Mouse (Mus musculus): ENCODE results near the gene Ano7. TPM values are rescaled to one million over a fixed set of nuclear protein-coding genes. Genes with fewer than 3 reads are reported as not detected.
A peak's percentile ranks its signal among the peaks of the same experiment; 100 is the strongest.
"Not testable (repeated sequence)": the region's sequence is repeated elsewhere in the genome, so short reads cannot be mapped to it uniquely, and the experiment has no call there.

The Ano7 gene
- polyA plus RNA-seq, 1 experiment from 2014 or later: 2.8 TPM

GRCm38 (mm10) chr1:93379117-93379516 is 5.4 kb downstream of the Ano7 start:
- WGBS: 82% methylated on average over 5 of the region's 5 CpGs

GRCm38 (mm10) chr1:93387198-93387597 is 13.5 kb downstream of the Ano7 start:
- Histone ChIP-seq H3K36me3 (no peaks in the 10 kb centered on the region), H3K4me1 (no peaks in the 10 kb centered on the region), H3K4me2 (no peak overlapping the region), H3K4me3 (no peak overlapping the region), H3K27ac (no peak overlapping the region), H3K27me3 (no peaks in the 10 kb centered on the region), H3K9me3 (no peaks in the 10 kb centered on the region), H3K9ac (no peak overlapping the region)
- no peak for ATAC-seq (ENCODE audit: insufficient number of reproducible peaks, low FRiP score, low TSS enrichment, low read depth)
- 55% methylated on average over 2 of the region's 2 CpGs for WGBS

More at GRCm38 (mm10) chr1:93379117-93379516, 5.4 kb downstream of the Ano7 start:
- no peak overlapping the region for H3K4me2 ChIP-seq
- no peak overlapping the region for H3K27ac ChIP-seq
- ATAC-seq (ENCODE audit: insufficient number of reproducible peaks, low FRiP score, low TSS enrichment, low read depth): no peak
- H3K9me3 ChIP-seq: no peaks in the 10 kb centered on the region
- H3K36me3 ChIP-seq: no peaks in the 10 kb centered on the region
- H3K27me3 ChIP-seq: no peaks in the 10 kb centered on the region
- H3K4me3 ChIP-seq: no peak overlapping the region
- no peak overlapping the region for H3K9ac ChIP-seq
- no peaks in the 10 kb centered on the region for H3K4me1 ChIP-seq

GRCm38 (mm10) chr1:93388906-93389305 is 15.2 kb downstream of the Ano7 start:
- no peak overlapping the region for H3K27ac ChIP-seq
- no peak overlapping the region for H3K4me3 ChIP-seq
- no peaks in the 10 kb centered on the region for H3K36me3 ChIP-seq
- no peak for ATAC-seq (ENCODE audit: insufficient number of reproducible peaks, low FRiP score, low TSS enrichment, low read depth)
- H3K4me2 ChIP-seq: no peak overlapping the region
- no peak overlapping the region for H3K9ac ChIP-seq
- WGBS: 47% methylated on average over 2 of the region's 2 CpGs
- no peaks in the 10 kb centered on the region for H3K9me3 ChIP-seq
- H3K4me1 ChIP-seq: no peaks in the 10 kb centered on the region
- H3K27me3 ChIP-seq: no peaks in the 10 kb centered on the region

GRCm38 (mm10) chr1:93401191-93402052 is 27.7 kb downstream of the Ano7 start:
- no peaks in the 10 kb centered on the region for H3K27me3 ChIP-seq
- H3K4me3 ChIP-seq: peak overlapping the region; percentile 30
- no peak overlapping the region for H3K27ac ChIP-seq
- ATAC-seq (ENCODE audit: insufficient number of reproducible peaks, low FRiP score, low TSS enrichment, low read depth): no peak
- H3K9me3 ChIP-seq: no peaks in the 10 kb centered on the region
- peak overlapping the region; percentile 44 for H3K4me2 ChIP-seq
- H3K4me1 ChIP-seq: peaks cover 9% of the 10 kb centered on the region
- WGBS: 19% methylated on average over 38 of the region's 38 CpGs
- peaks cover 12% of the 10 kb centered on the region for H3K36me3 ChIP-seq
- no peak overlapping the region for H3K9ac ChIP-seq

GRCm38 (mm10) chr1:93403403-93403802 is 29.7 kb downstream of the Ano7 start:
- Histone ChIP-seq H3K27ac (no peak overlapping the region), H3K27me3 (no peaks in the 10 kb centered on the region), H3K36me3 (peaks cover 32% of the 10 kb centered on the region), H3K9ac (no peak overlapping the region), H3K4me1 (peaks cover 9% of the 10 kb centered on the region), H3K4me3 (no peak overlapping the region), H3K4me2 (no peak overlapping the region), H3K9me3 (no peaks in the 10 kb centered on the region)
- no peak for ATAC-seq (ENCODE audit: insufficient number of reproducible peaks, low FRiP score, low TSS enrichment, low read depth)
- 76% methylated on average over 4 of the region's 4 CpGs for WGBS

- 86% methylated on average over 6 of the region's 6 CpGs for WGBS
- no peak overlapping the region for H3K4me2 ChIP-seq
- no peak overlapping the region for H3K27ac ChIP-seq
- no peaks in the 10 kb centered on the region for H3K9me3 ChIP-seq
- H3K9ac ChIP-seq: no peak overlapping the region
- H3K4me3 ChIP-seq: no peak overlapping the region
- H3K27me3 ChIP-seq: no peaks in the 10 kb centered on the region
- no peaks in the 10 kb centered on the region for H3K4me1 ChIP-seq
- no peak for ATAC-seq (ENCODE audit: insufficient number of reproducible peaks, low FRiP score, low TSS enrichment, low read depth)
- peaks cover 85% of the 10 kb centered on the region for H3K36me3 ChIP-seq
Measured at GRCm38 (mm10) chr1:93432087-93432486, 58.4 kb downstream of the Ano7 start.

- H3K9me3 ChIP-seq: no peaks in the 10 kb centered on the region
- H3K36me3 ChIP-seq: peaks cover 64% of the 10 kb centered on the region
- WGBS: 90% methylated on average over 1 of the region's 1 CpGs
- no peak overlapping the region for H3K9ac ChIP-seq
- H3K27ac ChIP-seq: no peak overlapping the region
- no peak for ATAC-seq (ENCODE audit: insufficient number of reproducible peaks, low FRiP score, low TSS enrichment, low read depth)
- no peak overlapping the region for H3K4me3 ChIP-seq
- no peaks in the 10 kb centered on the region for H3K27me3 ChIP-seq
- peaks cover 20% of the 10 kb centered on the region for H3K4me1 ChIP-seq
- H3K4me2 ChIP-seq: no peak overlapping the region
Measured at GRCm38 (mm10) chr1:93439321-93439720, 65.6 kb downstream of the Ano7 start.

GRCm38 (mm10) chr1:93444405-93445110 is 70.8 kb downstream of the Ano7 start:
- H3K4me1 ChIP-seq: peaks cover 27% of the 10 kb centered on the region
- WGBS: 3% methylated on average over 18 of the region's 18 CpGs
- peak overlapping the region; percentile 93 for H3K4me3 ChIP-seq
- no peaks in the 10 kb centered on the region for H3K27me3 ChIP-seq
- peak overlapping the region; percentile 97 for H3K27ac ChIP-seq
- ATAC-seq (ENCODE audit: insufficient number of reproducible peaks, low FRiP score, low TSS enrichment, low read depth): peak; percentile 82
- H3K36me3 ChIP-seq: peaks cover 24% of the 10 kb centered on the region
- peak overlapping the region; percentile 57 for H3K4me2 ChIP-seq
- peak overlapping the region; percentile 90 for H3K9ac ChIP-seq
- no peaks in the 10 kb centered on the region for H3K9me3 ChIP-seq

GRCm38 (mm10) chr1:93445111-93445821 is 71.5 kb downstream of the Ano7 start:
- ATAC-seq (ENCODE audit: insufficient number of reproducible peaks, low FRiP score, low TSS enrichment, low read depth): peak; percentile 89
- H3K9ac ChIP-seq: peak overlapping the region; percentile 90
- peaks cover 20% of the 10 kb centered on the region for H3K36me3 ChIP-seq
- no peaks in the 10 kb centered on the region for H3K27me3 ChIP-seq
- H3K27ac ChIP-seq: peak overlapping the region; percentile 97
- H3K9me3 ChIP-seq: no peaks in the 10 kb centered on the region
- peaks cover 27% of the 10 kb centered on the region for H3K4me1 ChIP-seq
- H3K4me2 ChIP-seq: peak overlapping the region; percentile 57
- peak overlapping the region; percentile 93 for H3K4me3 ChIP-seq
- under 1% methylated on average over 70 of the region's 84 CpGs for WGBS

GRCm38 (mm10) chr1:93445822-93446162 is 72.1 kb downstream of the Ano7 start:
- H3K9me3 ChIP-seq: no peaks in the 10 kb centered on the region
- peak overlapping the region; percentile 90 for H3K9ac ChIP-seq
- no peaks in the 10 kb centered on the region for H3K27me3 ChIP-seq
- H3K27ac ChIP-seq: peak overlapping the region; percentile 97
- 14% methylated on average over 3 of the region's 3 CpGs for WGBS
- ATAC-seq (ENCODE audit: insufficient number of reproducible peaks, low FRiP score, low TSS enrichment, low read depth): no peak; the same call in none of the 2 replicates
- peak overlapping the region; percentile 93 for H3K4me3 ChIP-seq
- peaks cover 27% of the 10 kb centered on the region for H3K4me1 ChIP-seq
- H3K36me3 ChIP-seq: peaks cover 15% of the 10 kb centered on the region
- H3K4me2 ChIP-seq: peak overlapping the region; percentile 57

GRCm38 (mm10) chr1:93450118-93450517 is 76.4 kb downstream of the Ano7 start:
- WGBS: 89% methylated on average over 5 of the region's 5 CpGs
- H3K27me3 ChIP-seq; H3K27ac ChIP-seq; H3K9me3 ChIP-seq; H3K4me3 ChIP-seq; H3K4me1 ChIP-seq; H3K36me3 ChIP-seq; H3K9ac ChIP-seq; H3K4me2 ChIP-seq; ATAC-seq (ENCODE audit: insufficient number of reproducible peaks, low FRiP score, low TSS enrichment, low read depth): not testable (repeated sequence)
